Mouse (Mus musculus) erythroblast, embryonic 14.5 days (primary cell): ENCODE results near the gene Tbata.

Source experiments
- GATA1 ChIP-seq: IDR thresholded peaks from 2 replicates; pipeline ENCODE4 v1.6.1; 2012; ENCODE audit warnings: low read length, inconsistent platforms, mixed read lengths
- TAL1 ChIP-seq: IDR thresholded peaks from 3 replicates; pipeline ENCODE4 v1.6.1; 2012; ENCODE audit warnings: low read length, inconsistent platforms, mixed read lengths

GRCm38 (mm10) chr10:61145766-61146118 is 26.0 kb upstream of the Tbata start:
- TF ChIP-seq GATA1 (no peak), TAL1 (no peak)
